Mouse (Mus musculus): ENCODE results near the gene Ptk7. TPM values are rescaled to one million over a fixed set of nuclear protein-coding genes. Genes with fewer than 3 reads are reported as not detected.

The Ptk7 gene
- 120 and 138 TPM in 2 replicates for polyA plus RNA-seq (2015; fragmentation: Nextera tagmentation; extraction: Ambion mirVana)

- Histone ChIP-seq H3K4me1 (peaks cover 68% of the 10 kb centered on the region), H3K27ac (peak within 1 kb of the TSS; percentile 98), H3K9me3 (replicated peaks) (no peaks in the 10 kb centered on the region), H3K4me2 (peak within 1 kb of the TSS; percentile 71), H3K9ac (peak within 1 kb of the TSS; percentile 99), H3K27me3 (no peaks in the 10 kb centered on the region), H3K36me3 (peaks cover 24% of the 10 kb centered on the region; the same call in 1 of the 2 replicates), H3K4me3 (replicated peaks) (peak within 1 kb of the TSS; percentile 89)
- under 1% methylated on average over 89 of the region's 90 CpGs for WGBS
- ATAC-seq (replicated peaks; ENCODE audit: low FRiP score) = peak; percentile 68
Observed at GRCm38 (mm10) chr17:46628791-46629684, at the start of gene Ptk7. Gene Ptk7 (minus strand): TSS chr17:46629504.

- H3K9me3 ChIP-seq (replicated peaks) = no peaks in the 10 kb centered on the region
- H3K36me3 ChIP-seq = peaks cover 52% of the 10 kb centered on the region
- no peaks in the 10 kb centered on the region for H3K27me3 ChIP-seq
- no peak for ATAC-seq (replicated peaks; ENCODE audit: low FRiP score)
- H3K9ac ChIP-seq = peak overlapping the region; percentile 86
- 30% methylated on average over 9 of the region's 9 CpGs for WGBS
- H3K4me2 ChIP-seq = peak overlapping the region; percentile 89
- peak overlapping the region; percentile 95 for H3K4me3 ChIP-seq (replicated peaks)
- peaks cover 47% of the 10 kb centered on the region for H3K4me1 ChIP-seq
- H3K27ac ChIP-seq = peak overlapping the region; percentile 97
Observed at GRCm38 (mm10) chr17:46678911-46679310, 49.6 kb upstream of the Ptk7 start.

DNA sequence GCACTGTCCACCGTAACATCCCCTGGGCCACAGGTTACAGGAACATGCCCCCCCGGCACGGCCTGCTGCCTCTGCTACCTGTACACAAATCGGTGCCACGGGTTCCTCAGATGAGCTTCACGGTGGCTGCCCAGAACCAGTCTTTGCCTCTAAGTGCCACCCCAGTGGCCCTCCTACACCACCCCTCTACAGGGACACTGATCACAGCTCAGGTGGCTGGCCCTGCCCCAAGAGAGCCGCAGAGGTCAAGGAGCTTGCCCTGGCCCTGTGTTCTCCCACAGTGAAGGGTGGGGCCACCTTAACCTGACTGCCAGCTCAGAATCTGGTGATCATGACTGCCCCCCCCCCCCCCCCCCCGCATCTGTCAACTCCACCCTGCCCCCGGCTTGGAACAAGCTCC is 49.1 kb upstream of the Ptk7 start, which contains the start of gene Mea1:
Gene Mea1, plus strand, starts transcription at position 378 of the 400 bp plus-strand sequence.
- peaks cover 48% of the 10 kb centered on the region for H3K4me1 ChIP-seq
- peak within 1 kb of the TSS; percentile 97 for H3K27ac ChIP-seq
- peak within 1 kb of the TSS; percentile 95 for H3K4me3 ChIP-seq (replicated peaks)
- peak within 1 kb of the TSS; percentile 89 for H3K4me2 ChIP-seq
- 68% methylated on average over 8 of the region's 9 CpGs for WGBS
- H3K27me3 ChIP-seq = no peaks in the 10 kb centered on the region
- no peak for ATAC-seq (replicated peaks; ENCODE audit: low FRiP score)
- no peaks in the 10 kb centered on the region for H3K9me3 ChIP-seq (replicated peaks)
- H3K36me3 ChIP-seq = peaks cover 47% of the 10 kb centered on the region
- peak within 1 kb of the TSS; percentile 86 for H3K9ac ChIP-seq

GRCm38 (mm10) chr17:46674530-46675283 is 45.4 kb upstream of the Ptk7 start:
- 20% methylated on average over 15 of the region's 15 CpGs for WGBS
- ATAC-seq (replicated peaks; ENCODE audit: low FRiP score) = peak; percentile 60
- peak overlapping the region; percentile 93 for H3K27ac ChIP-seq
- H3K4me1 ChIP-seq = peaks cover 45% of the 10 kb centered on the region
- H3K36me3 ChIP-seq = peaks cover 65% of the 10 kb centered on the region
- H3K9ac ChIP-seq = peak overlapping the region; percentile 76
- H3K27me3 ChIP-seq = no peaks in the 10 kb centered on the region
- peak overlapping the region; percentile 85 for H3K4me3 ChIP-seq (replicated peaks)
- no peaks in the 10 kb centered on the region for H3K9me3 ChIP-seq (replicated peaks)
- peak overlapping the region; percentile 61 for H3K4me2 ChIP-seq

GRCm38 (mm10) chr17:46673850-46674529 is 44.7 kb upstream of the Ptk7 start, which contains the start of gene Rrp36:
Gene Rrp36 (minus strand): TSS chr17:46674352.
- Histone ChIP-seq H3K27me3 (no peaks in the 10 kb centered on the region), H3K36me3 (peaks cover 72% of the 10 kb centered on the region), H3K4me2 (peak within 1 kb of the TSS; percentile 61), H3K27ac (peak within 1 kb of the TSS; percentile 93), H3K9me3 (replicated peaks) (no peaks in the 10 kb centered on the region), H3K9ac (peak within 1 kb of the TSS; percentile 76), H3K4me1 (peaks cover 38% of the 10 kb centered on the region), H3K4me3 (replicated peaks) (peak within 1 kb of the TSS; percentile 85)
- under 1% methylated on average over 43 of the region's 43 CpGs for WGBS
- ATAC-seq (replicated peaks; ENCODE audit: low FRiP score) = peak; percentile 93

GRCm38 (mm10) chr17:46669911-46670310 is 40.6 kb upstream of the Ptk7 start:
- 96% methylated on average over 10 of the region's 10 CpGs for WGBS
- no peak overlapping the region for H3K27ac ChIP-seq
- H3K4me1 ChIP-seq = peaks cover 19% of the 10 kb centered on the region
- H3K9me3 ChIP-seq (replicated peaks) = no peaks in the 10 kb centered on the region
- no peaks in the 10 kb centered on the region for H3K27me3 ChIP-seq
- H3K9ac ChIP-seq = no peak overlapping the region
- H3K36me3 ChIP-seq = peaks cover 76% of the 10 kb centered on the region
- H3K4me3 ChIP-seq (replicated peaks) = no peak overlapping the region
- H3K4me2 ChIP-seq = no peak overlapping the region
- no peak for ATAC-seq (replicated peaks; ENCODE audit: low FRiP score)

DNA sequence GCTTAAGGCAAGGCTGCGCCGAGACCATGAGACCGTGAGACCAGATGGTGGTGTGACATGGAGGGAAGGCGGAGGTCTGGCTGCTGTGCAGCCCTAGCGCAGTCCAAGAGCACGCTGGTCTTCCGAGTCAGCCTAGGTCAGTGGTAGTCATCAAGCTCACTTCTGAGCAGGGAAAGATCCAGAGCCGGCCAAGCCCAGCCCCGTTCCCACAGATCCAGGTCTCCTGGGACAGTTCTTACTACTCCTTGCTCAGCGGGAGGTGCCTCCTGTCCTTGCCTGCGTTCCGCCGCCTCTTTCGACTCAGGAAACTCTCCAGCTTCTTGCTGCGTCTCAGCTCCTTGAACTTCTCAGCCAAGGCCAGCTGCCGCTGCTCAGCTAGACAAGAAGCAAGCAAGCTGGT is 38.4 kb upstream of the Ptk7 start:
- Histone ChIP-seq H3K36me3 (peaks cover 93% of the 10 kb centered on the region), H3K27ac (no peak overlapping the region), H3K4me2 (no peak overlapping the region), H3K4me1 (peaks cover 3% of the 10 kb centered on the region; the same call in 1 of the 2 replicates), H3K4me3 (replicated peaks) (no peak overlapping the region), H3K9me3 (replicated peaks) (no peaks in the 10 kb centered on the region), H3K9ac (no peak overlapping the region), H3K27me3 (no peaks in the 10 kb centered on the region)
- 88% methylated on average over 16 of the region's 16 CpGs for WGBS
- no peak for ATAC-seq (replicated peaks; ENCODE audit: low FRiP score)

DNA sequence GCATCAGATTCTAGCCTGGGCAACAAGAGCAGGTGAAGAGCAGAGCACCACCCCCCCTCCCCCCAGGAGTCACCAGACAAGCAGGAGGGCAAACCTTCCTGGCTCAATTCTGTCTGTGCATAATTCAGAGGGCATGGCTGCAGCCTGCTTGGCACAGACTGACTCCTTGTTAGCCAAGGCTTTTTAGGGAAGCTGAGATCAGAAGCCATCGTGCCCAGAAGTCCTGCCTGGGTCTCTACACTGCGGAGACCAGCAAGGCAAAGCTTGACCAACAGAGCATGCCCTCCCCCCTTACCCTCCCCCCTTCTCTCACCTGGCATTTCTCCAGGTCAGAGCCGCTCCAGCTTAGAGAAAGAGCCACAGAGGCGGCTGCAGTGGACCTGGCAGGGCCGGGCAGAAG is 33.4 kb upstream of the Ptk7 start:
- Histone ChIP-seq H3K4me3 (replicated peaks) (no peak overlapping the region), H3K9me3 (replicated peaks) (no peaks in the 10 kb centered on the region), H3K27ac (no peak overlapping the region), H3K4me2 (no peak overlapping the region), H3K36me3 (peaks cover 98% of the 10 kb centered on the region), H3K9ac (no peak overlapping the region), H3K27me3 (no peaks in the 10 kb centered on the region), H3K4me1 (no peaks in the 10 kb centered on the region)
- WGBS = 74% methylated on average over 5 of the region's 5 CpGs
- ATAC-seq (replicated peaks; ENCODE audit: low FRiP score) = no peak

DNA sequence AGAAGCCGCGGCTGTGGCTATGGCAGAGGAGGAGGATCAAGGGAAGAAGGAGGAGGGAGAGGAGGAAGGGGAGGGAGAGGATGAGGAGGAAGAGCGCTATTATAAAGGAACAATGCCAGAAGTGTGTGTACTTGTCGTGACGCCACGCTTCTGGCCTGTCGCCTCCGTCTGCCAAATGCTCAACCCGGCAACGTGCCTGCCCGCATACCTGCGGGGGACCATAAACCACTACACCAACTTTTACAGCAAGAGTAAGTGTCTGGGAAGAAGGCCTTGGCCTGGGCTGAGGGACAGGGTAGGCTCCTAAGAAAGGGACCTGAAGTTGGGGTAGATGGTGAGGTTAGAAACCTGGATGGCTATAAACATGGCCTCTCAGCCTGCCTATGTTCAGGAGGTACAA is 32.7 kb upstream of the Ptk7 start:
- 80% methylated on average over 12 of the region's 12 CpGs for WGBS
- Histone ChIP-seq H3K9me3 (replicated peaks) (no peaks in the 10 kb centered on the region), H3K4me2 (no peak overlapping the region), H3K36me3 (peaks cover 99% of the 10 kb centered on the region), H3K4me3 (replicated peaks) (no peak overlapping the region), H3K27me3 (no peaks in the 10 kb centered on the region), H3K4me1 (peaks cover under 1% of the 10 kb centered on the region; the same call in 1 of the 2 replicates), H3K9ac (no peak overlapping the region), H3K27ac (no peak overlapping the region)
- ATAC-seq (replicated peaks; ENCODE audit: low FRiP score) = no peak

DNA sequence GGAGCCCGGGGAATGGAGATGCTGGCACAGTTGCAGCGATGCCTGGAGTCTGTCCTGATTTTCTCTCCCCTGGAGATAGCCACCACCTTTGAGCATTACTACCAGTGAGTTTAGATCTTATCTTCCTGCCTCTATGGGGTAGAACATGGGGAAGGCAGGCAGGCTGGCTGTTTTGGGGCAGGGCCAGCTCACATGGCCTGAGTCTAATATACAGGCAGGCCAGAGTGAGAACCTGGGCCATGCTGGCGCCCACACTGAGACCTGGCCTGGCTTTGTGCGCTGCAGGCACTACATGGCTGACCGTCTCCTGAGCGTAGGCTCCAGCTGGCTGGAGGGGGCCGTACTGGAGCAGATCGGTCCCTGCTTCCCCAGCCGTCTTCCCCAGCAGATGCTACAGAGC is 32.0 kb upstream of the Ptk7 start:
- H3K36me3 ChIP-seq = peaks cover 99% of the 10 kb centered on the region
- no peaks in the 10 kb centered on the region for H3K27me3 ChIP-seq
- no peak overlapping the region for H3K4me3 ChIP-seq (replicated peaks)
- no peak for ATAC-seq (replicated peaks; ENCODE audit: low FRiP score)
- H3K9ac ChIP-seq = no peak overlapping the region
- peaks cover 6% of the 10 kb centered on the region for H3K4me1 ChIP-seq
- no peaks in the 10 kb centered on the region for H3K9me3 ChIP-seq (replicated peaks)
- 95% methylated on average over 9 of the region's 9 CpGs for WGBS
- H3K4me2 ChIP-seq = no peak overlapping the region
- no peak overlapping the region for H3K27ac ChIP-seq

DNA sequence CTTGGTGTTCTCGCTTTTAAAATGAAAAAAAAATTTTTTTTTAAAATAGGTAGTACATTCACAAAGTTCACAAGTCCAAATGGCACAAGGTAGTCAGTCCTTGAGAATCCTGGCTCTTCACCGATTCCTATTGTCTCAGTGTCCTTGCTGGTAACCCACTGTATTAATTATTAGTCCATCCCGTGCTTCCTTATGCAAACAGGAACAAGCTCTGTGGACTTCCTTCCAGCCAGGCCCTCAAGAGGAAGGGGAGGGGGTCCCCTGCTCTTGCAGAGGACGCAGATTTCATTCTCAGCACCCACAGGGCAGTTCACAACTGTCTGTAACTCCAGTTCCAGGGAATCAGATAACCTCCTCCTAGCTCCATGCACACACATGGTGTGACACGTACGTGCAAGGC is 26.8 kb upstream of the Ptk7 start:
- Histone ChIP-seq H3K36me3 (peaks cover 84% of the 10 kb centered on the region), H3K9me3 (replicated peaks) (no peaks in the 10 kb centered on the region), H3K9ac (no peak overlapping the region), H3K27ac (peak overlapping the region; percentile 60), H3K4me2 (no peak overlapping the region), H3K27me3 (no peaks in the 10 kb centered on the region), H3K4me3 (replicated peaks) (no peak overlapping the region), H3K4me1 (peaks cover 41% of the 10 kb centered on the region)
- whole genome bisulfite sequencing = 60% methylated on average over 6 of the region's 6 CpGs
- no peak for ATAC-seq (replicated peaks; ENCODE audit: low FRiP score)
